8 mouse cellular contexts compared by ENCODE assay signal in genomic region chr14:115040578-115041206, GRCm38 (mm10). TPM values are rescaled to one million over a fixed set of nuclear protein-coding genes. Genes with fewer than 3 reads are reported as not detected.
A peak's percentile ranks its signal among the peaks of the same experiment; 100 is the strongest.
DNase-seq lines count a peak whose midpoint lies in the region; ATAC-seq and TF ChIP-seq lines count a peak whose summit lies in the region.

No protein-coding gene starts in this region.

- H3K27me3 ChIP-seq in MEL (ENCODE audit: control insufficient read depth in 1 of 2, insufficient read depth in 2 of 2, low read length in 2 of 2) = peaks cover 14 to 30% of the 10 kb centered on the region in 2 experiments
- H3K27me3 ChIP-seq in forebrain, embryonic 15.5 days = no peaks in the 10 kb centered on the region

- no peak for TF ChIP-seq POLR2A in MEL (IDR thresholded peaks at IDR 0.05; ENCODE audit: control insufficient read depth in 1 of 2, insufficient read depth in 1 of 2, low read depth in 1 of 2, low read length in 2 of 2, poor library complexity in 1 of 2)

- peaks cover 30 to 33% of the 10 kb centered on the region in 2 experiments for H3K4me1 ChIP-seq in MEL (ENCODE audit: control insufficient read depth in 1 of 2, insufficient read depth in 2 of 2, low read length in 2 of 2)
- peaks cover 38% of the 10 kb centered on the region for H3K4me1 ChIP-seq in forebrain, embryonic 15.5 days

- H3K36me3 ChIP-seq in MEL (ENCODE audit: control insufficient read depth in 1 of 2, insufficient read depth in 2 of 2, low read length in 2 of 2) = peaks cover 32 to 44% of the 10 kb centered on the region in 2 experiments
- H3K36me3 ChIP-seq in forebrain, embryonic 15.5 days = peaks cover 20% of the 10 kb centered on the region

- TF ChIP-seq EP300 in MEL (IDR thresholded peaks at IDR 0.05; ENCODE audit: low read depth in 1 of 2, low read length in 2 of 2) = no peak

- H3K27ac ChIP-seq in MEL (ENCODE audit: control insufficient read depth, low read depth, low read length) = peak overlapping the region; percentile 81
- peak overlapping the region; percentile 94 for H3K27ac ChIP-seq in forebrain, embryonic 15.5 days (replicated peaks)

- no peak for TF ChIP-seq CTCF in MEL (IDR thresholded peaks at IDR 0.05 in 2 of 3, conservative IDR thresholded peaks at IDR 0.05 in 1 of 3; ENCODE audit: control insufficient read depth in 1 of 3, insufficient read depth in 1 of 3, low read depth in 2 of 3, low read length in 3 of 3, poor library complexity in 1 of 3, severe bottlenecking in 1 of 3)

- ATAC-seq in forebrain, embryonic 15.5 days (replicated peaks) = peak; percentile 86

- H3K4me2 ChIP-seq in forebrain, embryonic 15.5 days (replicated peaks) = peak overlapping the region; percentile 95

- peak overlapping the region; percentile 67 for H3K9ac ChIP-seq in MEL (ENCODE audit: control insufficient read depth, low read depth, low read length, poor library complexity, severe bottlenecking)
- H3K9ac ChIP-seq in forebrain, embryonic 15.5 days (replicated peaks) = peak overlapping the region; percentile 96

- no peak for TF ChIP-seq RAD21 in MEL (IDR thresholded peaks at IDR 0.05; ENCODE audit: low read depth, low read length)

- H3K9me3 ChIP-seq in MEL (replicated peaks; ENCODE audit: insufficient read depth, low read length) = no peaks in the 10 kb centered on the region
- H3K9me3 ChIP-seq in forebrain, embryonic 15.5 days = no peaks in the 10 kb centered on the region

- WGBS in forebrain, embryonic 15.5 days = under 1% methylated on average over 73 of the region's 94 CpGs

- peak overlapping the region; percentile 40 to 71 for H3K4me3 ChIP-seq in MEL (ENCODE audit: control insufficient read depth in 1 of 2, insufficient read depth in 1 of 2, low read depth in 2 of 2, low read length in 2 of 2)
- H3K4me3 ChIP-seq in forebrain, embryonic 15.5 days = peak overlapping the region; percentile 96

- DNase-seq in MEL (ENCODE audit: low read depth, low spot score) = peak; percentile 100
- peak; percentile 23 for DNase-seq in cerebellum, adult 11-12 months
- DNase-seq in heart, postnatal 4 days = peak; percentile 89
- peak; percentile 69 for DNase-seq in layer of hippocampus, adult 9-11 months
- peak; percentile 88 for DNase-seq in lung, postnatal 14 days
- peak; percentile 74 for DNase-seq in retina, adult 2 months (ENCODE audit: low read depth, low spot score)
- DNase-seq in thymus, postnatal 25 days = peak; percentile 89

- peaks cover 50% of the 10 kb centered on the region for H3K79me2 ChIP-seq in MEL (ENCODE audit: control insufficient read depth, insufficient read depth, low read length, poor library complexity)

TF ChIP-seq in MEL, 35 proteins besides CTCF, POLR2A, EP300 and RAD21:
- no peak for TF ChIP-seq UBTF (IDR thresholded peaks at IDR 0.05; ENCODE audit: borderline replicate concordance, insufficient read depth, low read depth, low read length)
- no peak for TF ChIP-seq MAX (IDR thresholded peaks at IDR 0.05; ENCODE audit: low read length)
- no peak for TF ChIP-seq NELFE (IDR thresholded peaks at IDR 0.05; ENCODE audit: low read depth, low read length)
- no peak for TF ChIP-seq KAT2A (conservative IDR thresholded peaks at IDR 0.05; ENCODE audit: low read depth, low read length)
- no peak for TF ChIP-seq MYB (IDR thresholded peaks at IDR 0.05; ENCODE audit: low read depth, low read length)
- TF ChIP-seq RCOR1 (IDR thresholded peaks at IDR 0.05; ENCODE audit: low read depth, low read length) = no peak
- TF ChIP-seq TAL1 (IDR thresholded peaks at IDR 0.05; ENCODE audit: low read length) = no peak
- TF ChIP-seq E2F4 (IDR thresholded peaks at IDR 0.05; ENCODE audit: borderline replicate concordance, low read depth, low read length) = no peak
- no peak for TF ChIP-seq ZC3H11A (IDR thresholded peaks at IDR 0.05; ENCODE audit: low read depth, low read length)
- no peak for TF ChIP-seq GATA1 (IDR thresholded peaks at IDR 0.05; ENCODE audit: low read depth, low read length)
- no peak for TF ChIP-seq MXI1 (IDR thresholded peaks at IDR 0.05; ENCODE audit: low read depth, low read length)
- TF ChIP-seq JUND (IDR thresholded peaks at IDR 0.05; ENCODE audit: low read depth, low read length) = no peak
- no peak for TF ChIP-seq ELF1 (IDR thresholded peaks at IDR 0.05; ENCODE audit: low read depth, low read length)
- no peak for TF ChIP-seq CHD1 (IDR thresholded peaks at IDR 0.05; ENCODE audit: low read depth, low read length)
- no peak for TF ChIP-seq NRF1 (IDR thresholded peaks at IDR 0.05; ENCODE audit: insufficient read depth, low read depth, low read length, poor library complexity, severe bottlenecking)
- TF ChIP-seq BHLHE40 (IDR thresholded peaks at IDR 0.05; ENCODE audit: borderline replicate concordance, low read depth, low read length) = no peak
- no peak for TF ChIP-seq SMC3 (IDR thresholded peaks at IDR 0.05; ENCODE audit: low read depth, low read length)
- no peak for TF ChIP-seq ZNF384 (IDR thresholded peaks at IDR 0.05; ENCODE audit: low read depth, low read length)
- no peak for TF ChIP-seq USF2 (IDR thresholded peaks at IDR 0.05; ENCODE audit: borderline replicate concordance in 1 of 2, insufficient read depth in 1 of 2, low read depth in 1 of 2, low read length in 2 of 2)

RNA-seq across cellular contexts. Expression of gene Gpc5, which starts 51.3 kb away (rescaled TPM):
- total RNA-seq in MEL (2012; rRNA removed) = not detected in 2 replicates
- polyA plus RNA-seq in MEL (2012; ENCODE audit: insufficient read depth in 1 of 2, insufficient read length in 2 of 2, low read depth in 1 of 2, low replicate concordance in 2 of 2, missing spikeins in 1 of 2) = not detected
- 1.7 and 2.1 TPM in 2 replicates for polyA plus RNA-seq in forebrain, embryonic 15.5 days (2015; fragmentation: Nextera tagmentation; extraction: Ambion mirVana)
- total RNA-seq in heart, postnatal 4 days (2021) = not detected

Comparison
In these comparisons a context has a peak if more than half of its experiments do, and no peak if none do; other contexts are left out.
1. Peak in every context shown above with its lines: DNase-seq, ATAC-seq, H3K4me3 ChIP-seq and H3K27ac ChIP-seq.
2. DNase-seq: peak in every context shown above with its lines; median percentile 100 in MEL; 89 in heart, postnatal 4 days; 89 in thymus, postnatal 25 days; 88 in lung, postnatal 14 days; 74 in retina, adult 2 months; 69 in layer of hippocampus, adult 9-11 months; 23 in cerebellum, adult 11-12 months.